Mouse (Mus musculus) embryonic facial prominence, embryonic 15.5 days (tissue): ENCODE data around the gene Tcam1. TPM values are rescaled to one million over a fixed set of nuclear protein-coding genes. Genes with fewer than 3 reads are reported as not detected.

ENCODE experiments used
- ATAC-seq: fragments of 200-750 bp; cut with Nextera tagmentation; 2 replicates; pipeline ENCODE4 v1.8.0; 2017; ENCODE audit warnings: low read depth, moderate TSS enrichment; ENCODE audit not compliant: insufficient number of reproducible peaks, low FRiP score, low TSS enrichment
- H3K27ac ChIP-seq: fragments of 300-500 bp; sonication (generic); replicated peaks from 2 replicates; pipeline ENCODE4 v1.5.1; 2015; ENCODE audit warnings: mild to moderate bottlenecking, inconsistent platforms
- H3K27me3 ChIP-seq: fragments of 300-500 bp; sonication (generic); 2 replicates; pipeline ENCODE4 v1.6.1; 2015; ENCODE audit warnings: inconsistent platforms
- H3K36me3 ChIP-seq: fragments of 300-500 bp; sonication (generic); 2 replicates; pipeline ENCODE4 v1.6.1; 2015; ENCODE audit warnings: mild to moderate bottlenecking, inconsistent platforms
- H3K4me1 ChIP-seq: fragments of 300-500 bp; sonication (generic); 2 replicates; pipeline ENCODE4 v1.6.1; 2015; ENCODE audit warnings: inconsistent platforms
- H3K4me2 ChIP-seq: fragments of 300-500 bp; sonication (generic); replicated peaks from 2 replicates; pipeline ENCODE4 v1.6.1; 2015; ENCODE audit warnings: mild to moderate bottlenecking, inconsistent platforms
- H3K4me3 ChIP-seq: fragments of 300-500 bp; sonication (generic); replicated peaks from 2 replicates; pipeline ENCODE4 v1.5.1; 2015; ENCODE audit warnings: mild to moderate bottlenecking, inconsistent platforms
- H3K9ac ChIP-seq: fragments of 300-500 bp; sonication (generic); 2 replicates; pipeline ENCODE4 v1.6.1; 2015; ENCODE audit warnings: inconsistent platforms
- H3K9me3 ChIP-seq: fragments of 300-500 bp; sonication (generic); replicated peaks from 2 replicates; pipeline ENCODE4 v1.6.1; 2016; ENCODE audit warnings: inconsistent platforms
- WGBS: fragments of 180-500 bp; shearing (Covaris S2); methylation state at CpG from one replicate; pipeline ENCODE4 v1.1.7; 2015; 5-methylcytosine and 5-hydroxymethylcytosine counted together
- polyA plus RNA-seq: library from polyadenylated mRNA; unstranded; fragments of >200 nt; fragmentation: Nextera tagmentation; extraction: Ambion mirVana; gene quantifications from 2 replicates; pipeline ENCODE4 v1.2.1, GENCODE M21; 2015

Gene Tcam1
- polyA plus RNA-seq, 1 experiment from 2014 or later = 0.71 TPM

- Histone ChIP-seq H3K4me2 (no peak overlapping the region), H3K9me3 (no peaks in the 10 kb centered on the region), H3K36me3 (no peaks in the 10 kb centered on the region), H3K4me3 (no peak overlapping the region), H3K4me1 (peaks cover 4% of the 10 kb centered on the region; the same call in 1 of the 2 replicates), H3K9ac (no peak overlapping the region), H3K27me3 (no peaks in the 10 kb centered on the region), H3K27ac (no peak overlapping the region)
- no peak for ATAC-seq
- WGBS = 14% methylated on average over 2 of the region's 2 CpGs
Measured at GRCm38 (mm10) chr11:106302634-106303033, 26.2 kb downstream of the Tcam1 start.

- Histone ChIP-seq H3K36me3 (no peaks in the 10 kb centered on the region), H3K9ac (no peak overlapping the region), H3K4me2 (no peak overlapping the region), H3K27me3 (no peaks in the 10 kb centered on the region), H3K4me3 (no peak overlapping the region), H3K27ac (no peak overlapping the region), H3K4me1 (peaks cover 10% of the 10 kb centered on the region; the same call in 1 of the 2 replicates), H3K9me3 (no peaks in the 10 kb centered on the region)
- WGBS = 73% methylated on average over 10 of the region's 10 CpGs
- ATAC-seq = no peak
Measured at GRCm38 (mm10) chr11:106305348-106306064, 29.0 kb downstream of the Tcam1 start.

GRCm38 (mm10) chr11:106306065-106306385 is 29.6 kb downstream of the Tcam1 start:
- Histone ChIP-seq H3K9me3 (no peaks in the 10 kb centered on the region), H3K4me1 (peaks cover 10% of the 10 kb centered on the region; the same call in 1 of the 2 replicates), H3K9ac (no peak overlapping the region), H3K4me3 (no peak overlapping the region), H3K4me2 (no peak overlapping the region), H3K36me3 (no peaks in the 10 kb centered on the region), H3K27me3 (no peaks in the 10 kb centered on the region), H3K27ac (no peak overlapping the region)
- ATAC-seq = no peak
- 79% methylated on average over 3 of the region's 3 CpGs for WGBS

GRCm38 (mm10) chr11:106306758-106307157 is 30.3 kb downstream of the Tcam1 start:
- no peak overlapping the region for H3K9ac ChIP-seq
- H3K27ac ChIP-seq = no peak overlapping the region
- 86% methylated on average over 9 of the region's 9 CpGs for WGBS
- no peaks in the 10 kb centered on the region for H3K36me3 ChIP-seq
- H3K4me1 ChIP-seq = peaks cover 10% of the 10 kb centered on the region; the same call in 1 of the 2 replicates
- H3K27me3 ChIP-seq = no peaks in the 10 kb centered on the region
- H3K9me3 ChIP-seq = no peaks in the 10 kb centered on the region
- ATAC-seq = no peak
- no peak overlapping the region for H3K4me3 ChIP-seq
- H3K4me2 ChIP-seq = no peak overlapping the region

GRCm38 (mm10) chr11:106307432-106307831 is 31.0 kb downstream of the Tcam1 start:
- Histone ChIP-seq H3K4me2 (no peak overlapping the region), H3K27me3 (no peaks in the 10 kb centered on the region), H3K4me1 (peaks cover 10% of the 10 kb centered on the region; the same call in 1 of the 2 replicates), H3K4me3 (no peak overlapping the region), H3K9me3 (no peaks in the 10 kb centered on the region), H3K27ac (no peak overlapping the region), H3K36me3 (no peaks in the 10 kb centered on the region), H3K9ac (no peak overlapping the region)
- 63% methylated on average over 5 of the region's 5 CpGs for WGBS
- ATAC-seq = no peak

GRCm38 (mm10) chr11:106308162-106308561 is 31.7 kb downstream of the Tcam1 start:
- Histone ChIP-seq H3K27ac (no peak overlapping the region), H3K4me3 (no peak overlapping the region), H3K9me3 (no peaks in the 10 kb centered on the region), H3K27me3 (no peaks in the 10 kb centered on the region), H3K9ac (no peak overlapping the region), H3K36me3 (no peaks in the 10 kb centered on the region), H3K4me1 (peaks cover 12% of the 10 kb centered on the region; the same call in 1 of the 2 replicates), H3K4me2 (no peak overlapping the region)
- ATAC-seq = no peak
- WGBS = 82% methylated on average over 11 of the region's 11 CpGs

- no peak overlapping the region for H3K9ac ChIP-seq
- no peak overlapping the region for H3K4me3 ChIP-seq
- H3K27me3 ChIP-seq = no peaks in the 10 kb centered on the region
- no peaks in the 10 kb centered on the region for H3K9me3 ChIP-seq
- ATAC-seq = no peak
- H3K27ac ChIP-seq = no peak overlapping the region
- no peak overlapping the region for H3K4me2 ChIP-seq
- H3K36me3 ChIP-seq = no peaks in the 10 kb centered on the region
- 62% methylated on average over 5 of the region's 5 CpGs for WGBS
- peaks cover 28% of the 10 kb centered on the region for H3K4me1 ChIP-seq
Measured at GRCm38 (mm10) chr11:106310123-106310522, 33.7 kb downstream of the Tcam1 start.

GRCm38 (mm10) chr11:106313533-106313932 is 37.1 kb downstream of the Tcam1 start:
- no peak overlapping the region for H3K27ac ChIP-seq
- H3K27me3 ChIP-seq = no peaks in the 10 kb centered on the region
- 45% methylated on average over 5 of the region's 5 CpGs for WGBS
- ATAC-seq = no peak
- H3K4me2 ChIP-seq = no peak overlapping the region
- no peak overlapping the region for H3K9ac ChIP-seq
- H3K4me1 ChIP-seq = peaks cover 34% of the 10 kb centered on the region; the same call in 1 of the 2 replicates
- H3K9me3 ChIP-seq = no peaks in the 10 kb centered on the region
- no peak overlapping the region for H3K4me3 ChIP-seq
- no peaks in the 10 kb centered on the region for H3K36me3 ChIP-seq

GRCm38 (mm10) chr11:106314333-106314812 is 37.9 kb downstream of the Tcam1 start, which contains the start of gene Cd79b:
TSS of gene Cd79b (minus strand) at chr11:106314762.
- ATAC-seq = no peak
- no peak within 1 kb of the TSS; the same call in 1 of the 2 replicates for H3K27ac ChIP-seq
- H3K4me2 ChIP-seq = no peak within 1 kb of the TSS
- H3K4me3 ChIP-seq = no peak within 1 kb of the TSS
- H3K36me3 ChIP-seq = no peaks in the 10 kb centered on the region
- WGBS = 31% methylated on average over 9 of the region's 9 CpGs
- no peaks in the 10 kb centered on the region for H3K27me3 ChIP-seq
- peaks cover 40% of the 10 kb centered on the region; the same call in 1 of the 2 replicates for H3K4me1 ChIP-seq
- H3K9me3 ChIP-seq = no peaks in the 10 kb centered on the region
- H3K9ac ChIP-seq = no peak within 1 kb of the TSS

- H3K4me3 ChIP-seq = no peak overlapping the region
- no peak for ATAC-seq
- H3K4me2 ChIP-seq = no peak overlapping the region
- 40% methylated on average over 1 of the region's 1 CpGs for WGBS
- no peaks in the 10 kb centered on the region for H3K27me3 ChIP-seq
- H3K36me3 ChIP-seq = no peaks in the 10 kb centered on the region
- H3K27ac ChIP-seq = no peak overlapping the region
- H3K9me3 ChIP-seq = no peaks in the 10 kb centered on the region
- no peak overlapping the region for H3K9ac ChIP-seq
- peaks cover 40% of the 10 kb centered on the region; the same call in 1 of the 2 replicates for H3K4me1 ChIP-seq
Measured at GRCm38 (mm10) chr11:106316416-106316815, 39.9 kb downstream of the Tcam1 start.

- no peak overlapping the region for H3K4me2 ChIP-seq
- no peaks in the 10 kb centered on the region for H3K36me3 ChIP-seq
- H3K27me3 ChIP-seq = no peaks in the 10 kb centered on the region
- H3K9me3 ChIP-seq = no peaks in the 10 kb centered on the region
- no peak for ATAC-seq
- H3K27ac ChIP-seq = no peak overlapping the region
- H3K4me1 ChIP-seq = peaks cover 40% of the 10 kb centered on the region; the same call in 1 of the 2 replicates
- no peak overlapping the region for H3K9ac ChIP-seq
- 81% methylated on average over 7 of the region's 7 CpGs for WGBS
- H3K4me3 ChIP-seq = no peak overlapping the region
Measured at GRCm38 (mm10) chr11:106317801-106318200, 41.3 kb downstream of the Tcam1 start.
